Mouse (Mus musculus) neural tube, embryonic 11.5 days (tissue): ENCODE measurements around the gene Glis2. TPM values are rescaled to one million over a fixed set of nuclear protein-coding genes. Genes with fewer than 3 reads are reported as not detected.

Experiments used
- ATAC-seq: fragments of 200-750 bp; cut with Nextera tagmentation; 2 replicates; pipeline ENCODE4 v1.8.0; 2017; ENCODE audit warnings: moderate number of reproducible peaks, mild to moderate bottlenecking, moderate TSS enrichment, moderate library complexity; ENCODE audit not compliant: insufficient read depth, low FRiP score, low TSS enrichment
- DNase-seq: peaks from one replicate; pipeline ENCODE4 v3.0.0-alpha.2; 2015; ENCODE audit warnings: low spot score
- H3K27ac ChIP-seq: fragments of 300-500 bp; sonication (generic); 2 replicates; pipeline ENCODE4 v1.5.1; 2014; ENCODE audit warnings: low read depth, mild to moderate bottlenecking, low read length
- H3K27me3 ChIP-seq: fragments of 300-500 bp; sonication (generic); 2 replicates; pipeline ENCODE4 v1.6.1; 2014; ENCODE audit warnings: mild to moderate bottlenecking, low read length, mixed read lengths; ENCODE audit not compliant: control insufficient read depth, insufficient read depth
- H3K36me3 ChIP-seq: fragments of 300-500 bp; sonication (generic); 2 replicates; pipeline ENCODE4 v1.6.1; 2014; ENCODE audit warnings: mild to moderate bottlenecking, low read length, moderate library complexity, mixed read lengths; ENCODE audit not compliant: control insufficient read depth, insufficient read depth
- H3K4me1 ChIP-seq: fragments of 300-500 bp; sonication (generic); 2 replicates; pipeline ENCODE4 v1.6.1; 2014; ENCODE audit warnings: low read length, mixed read lengths; ENCODE audit not compliant: control insufficient read depth, insufficient read depth
- H3K4me2 ChIP-seq: fragments of 300-500 bp; sonication (generic); 2 replicates; pipeline ENCODE4 v1.6.1; 2014; ENCODE audit warnings: low read depth, mild to moderate bottlenecking, moderate library complexity
- H3K4me3 ChIP-seq: fragments of 300-500 bp; sonication (generic); 2 replicates; pipeline ENCODE4 v1.5.1; 2014; ENCODE audit warnings: low read depth, low read length
- H3K9ac ChIP-seq: fragments of 300-500 bp; sonication (generic); 2 replicates; pipeline ENCODE4 v1.6.1; 2014; ENCODE audit warnings: mild to moderate bottlenecking, low read length
- H3K9me3 ChIP-seq: fragments of 300-500 bp; sonication (generic); 2 replicates; pipeline ENCODE4 v1.6.1; 2016; ENCODE audit warnings: low read length; ENCODE audit not compliant: control insufficient read depth
- WGBS: fragments of 180-500 bp; shearing (Covaris S2); extraction: QIAGEN DNeasy Blood & Tissue Kit; methylation state at CpG from one replicate; pipeline ENCODE4 v1.1.7; 2014; 5-methylcytosine and 5-hydroxymethylcytosine counted together
- polyA plus RNA-seq: library from polyadenylated mRNA; unstranded; fragments of >200 nt; fragmentation: Nextera tagmentation; extraction: Ambion mirVana; gene quantifications from 2 replicates; pipeline ENCODE4 v1.2.1, GENCODE M21; 2014

Glis2 gene
- polyA plus RNA-seq, 1 experiment from 2014 or later, result 37.0 TPM

- H3K4me3 ChIP-seq, result no peak overlapping the region
- H3K9ac ChIP-seq, result no peak overlapping the region
- no peaks in the 10 kb centered on the region for H3K9me3 ChIP-seq
- DNase-seq (no peak), ATAC-seq (no peak)
- 96% methylated on average over 1 of the region's 1 CpGs for WGBS
- no peak overlapping the region for H3K4me2 ChIP-seq
- H3K27ac ChIP-seq, result no peak overlapping the region
- no peaks in the 10 kb centered on the region for H3K27me3 ChIP-seq
- H3K4me1 ChIP-seq, result peaks cover 17% of the 10 kb centered on the region; the same call in 1 of the 2 replicates
- H3K36me3 ChIP-seq, result no peaks in the 10 kb centered on the region
Observed at GRCm38 (mm10) chr16:4555555-4555954, 39.0 kb upstream of the Glis2 start.

DNA sequence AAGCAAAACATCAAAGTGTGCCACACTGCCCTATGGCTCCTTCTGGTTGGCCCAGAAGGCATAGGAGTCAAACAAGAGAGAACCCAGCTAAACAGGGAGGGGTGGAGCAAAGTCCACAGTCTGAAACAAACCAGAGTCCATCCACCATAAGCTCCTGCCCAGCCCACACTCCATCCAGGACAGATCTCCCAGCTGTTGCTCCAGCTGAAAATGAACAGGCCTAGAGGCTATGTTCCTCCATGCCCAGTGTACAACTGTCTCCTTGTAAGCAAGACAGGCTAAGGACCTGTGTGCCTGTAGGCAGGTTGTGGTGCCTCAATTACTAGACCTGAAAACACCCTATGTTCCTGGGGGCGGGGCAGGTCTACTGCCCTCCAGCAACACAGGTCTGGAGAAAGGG lies 37.4 kb upstream of the Glis2 start:
- Histone ChIP-seq H3K4me1 (peaks cover 17% of the 10 kb centered on the region; the same call in 1 of the 2 replicates), H3K36me3 (no peaks in the 10 kb centered on the region), H3K4me3 (peak overlapping the region; percentile 80), H3K4me2 (peak overlapping the region; percentile 92), H3K27ac (no peak overlapping the region), H3K9me3 (no peaks in the 10 kb centered on the region), H3K27me3 (no peaks in the 10 kb centered on the region), H3K9ac (no peak overlapping the region; the same call in 1 of the 2 replicates)
- 44% methylated on average over 1 of the region's 1 CpGs for WGBS
- no peak for ATAC-seq
- DNase-seq, result no peak

DNA sequence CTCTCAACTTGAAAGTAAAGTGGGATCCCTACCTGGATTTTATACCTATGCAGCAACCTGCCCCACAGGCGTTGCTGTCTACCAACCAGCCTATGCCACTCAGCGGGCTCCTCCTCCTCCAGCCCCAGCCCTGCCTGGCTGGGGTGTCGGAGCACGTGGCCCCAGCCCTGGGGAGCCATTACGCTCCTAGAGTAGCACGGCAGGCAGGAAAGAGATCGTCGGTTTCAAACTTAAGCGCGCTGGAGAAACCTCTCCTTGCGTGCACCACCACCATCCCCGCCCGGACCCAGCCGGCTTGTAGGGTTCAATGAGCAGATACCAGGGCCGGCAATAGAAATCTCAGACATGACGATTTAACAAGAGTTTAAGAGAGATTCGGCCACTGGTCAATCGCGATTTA lies 36.6 kb upstream of the Glis2 start:
- peaks cover 12% of the 10 kb centered on the region; the same call in 1 of the 2 replicates for H3K4me1 ChIP-seq
- H3K4me2 ChIP-seq, result peak overlapping the region; percentile 92
- peak overlapping the region; percentile 86 for H3K9ac ChIP-seq
- under 1% methylated on average over 19 of the region's 19 CpGs for WGBS
- H3K36me3 ChIP-seq, result no peaks in the 10 kb centered on the region
- peak; percentile 35 for ATAC-seq
- peak overlapping the region; percentile 80 for H3K4me3 ChIP-seq
- H3K27me3 ChIP-seq, result no peaks in the 10 kb centered on the region
- peak; percentile 67 for DNase-seq
- H3K27ac ChIP-seq, result peak overlapping the region; percentile 80
- H3K9me3 ChIP-seq, result no peaks in the 10 kb centered on the region

GRCm38 (mm10) chr16:4558384-4558979 lies 36.0 kb upstream of the Glis2 start:
- Histone ChIP-seq H3K4me1 (peaks cover 12% of the 10 kb centered on the region; the same call in 1 of the 2 replicates), H3K9ac (peak overlapping the region; percentile 86), H3K27ac (peak overlapping the region; percentile 80), H3K4me2 (peak overlapping the region; percentile 92), H3K9me3 (no peaks in the 10 kb centered on the region), H3K36me3 (no peaks in the 10 kb centered on the region), H3K4me3 (peak overlapping the region; percentile 80), H3K27me3 (no peaks in the 10 kb centered on the region)
- WGBS, result under 1% methylated on average over 38 of the region's 38 CpGs
- DNase-seq, result peak; percentile 92
- ATAC-seq, result peak; percentile 90

- H3K4me1 ChIP-seq, result peaks cover 12% of the 10 kb centered on the region; the same call in 1 of the 2 replicates
- peak; percentile 53 for ATAC-seq
- WGBS, result under 1% methylated on average over 43 of the region's 43 CpGs
- H3K27me3 ChIP-seq, result no peaks in the 10 kb centered on the region
- peak overlapping the region; percentile 80 for H3K27ac ChIP-seq
- DNase-seq, result peak; percentile 76
- no peaks in the 10 kb centered on the region for H3K36me3 ChIP-seq
- peak overlapping the region; percentile 86 for H3K9ac ChIP-seq
- H3K4me2 ChIP-seq, result peak overlapping the region; percentile 92
- peak overlapping the region; percentile 80 for H3K4me3 ChIP-seq
- H3K9me3 ChIP-seq, result no peaks in the 10 kb centered on the region
Observed at GRCm38 (mm10) chr16:4558980-4559631, 35.4 kb upstream of the Glis2 start.

DNA sequence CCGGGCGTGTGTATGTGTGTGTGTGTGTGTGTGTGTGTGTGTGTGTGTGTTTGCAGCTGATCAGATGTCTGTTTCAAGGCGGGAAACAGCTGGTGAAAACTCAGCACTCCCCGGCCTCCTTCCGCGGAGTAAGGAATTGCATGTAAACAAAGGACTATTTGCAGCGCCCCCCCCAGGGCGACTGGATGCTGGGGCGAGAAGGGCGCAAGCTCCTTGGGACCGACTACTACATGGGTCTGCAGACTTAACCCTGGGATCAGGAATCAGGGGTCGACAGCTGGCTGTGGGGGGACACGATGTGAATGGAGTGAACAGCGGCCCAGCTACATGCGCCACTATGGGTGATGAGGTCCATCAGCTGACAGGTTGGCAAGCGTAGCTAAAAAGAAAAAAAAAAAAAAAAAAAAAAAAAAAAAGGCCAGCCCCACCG lies 34.8 kb upstream of the Glis2 start, which contains the start of gene Tfap4:
Gene Tfap4, minus strand, starts transcription at position 140 of the 430 bp plus-strand sequence.
- Histone ChIP-seq H3K27me3 (no peaks in the 10 kb centered on the region), H3K27ac (peak within 1 kb of the TSS; percentile 80), H3K9ac (peak within 1 kb of the TSS; percentile 86), H3K4me2 (peak within 1 kb of the TSS; percentile 92), H3K4me1 (peaks cover 12% of the 10 kb centered on the region; the same call in 1 of the 2 replicates), H3K9me3 (no peaks in the 10 kb centered on the region), H3K4me3 (peak within 1 kb of the TSS; percentile 80), H3K36me3 (no peaks in the 10 kb centered on the region)
- DNase-seq, result peak; percentile 91
- peak; percentile 42 for ATAC-seq
- under 1% methylated on average over 16 of the region's 17 CpGs for WGBS

DNA sequence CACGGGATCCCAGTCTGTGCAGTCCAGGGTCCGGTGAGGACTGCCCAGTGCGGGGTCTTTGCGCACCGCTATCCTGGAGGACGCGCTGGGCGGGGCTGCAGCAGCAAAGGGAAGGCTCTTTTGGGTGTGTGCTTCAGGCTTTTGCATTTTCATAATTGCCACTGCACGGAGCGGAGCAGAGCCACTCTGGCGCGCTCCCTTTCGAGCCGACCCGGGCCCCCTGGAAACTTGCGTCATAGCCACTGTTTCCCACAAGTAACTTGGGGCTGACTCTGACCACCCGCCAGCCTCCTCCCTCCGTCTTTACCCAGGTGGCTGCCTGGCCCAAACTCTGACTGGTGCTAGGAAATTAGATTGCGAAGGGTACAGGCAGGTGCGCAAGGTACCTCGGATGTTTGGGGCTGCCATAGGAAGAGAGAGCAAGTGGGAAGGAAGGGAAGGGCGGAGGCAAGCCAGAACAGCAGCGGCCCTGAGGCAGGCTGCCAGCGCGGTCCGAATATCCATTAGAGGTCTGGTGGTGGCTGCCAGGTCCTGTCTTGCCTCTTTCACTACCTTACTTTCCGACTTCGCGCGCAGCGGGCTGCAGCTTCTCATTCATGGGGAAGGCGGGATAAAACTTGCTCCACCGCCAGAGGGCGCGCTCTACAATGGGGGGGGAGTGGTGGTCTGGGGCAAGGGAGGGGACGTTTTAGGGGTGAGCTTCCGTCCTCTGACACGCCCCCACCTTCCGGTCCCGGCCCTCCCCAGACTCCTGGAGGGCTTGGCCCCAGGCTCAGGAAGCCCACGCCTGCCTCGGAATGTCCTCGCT lies 34.2 kb upstream of the Glis2 start:
- no peaks in the 10 kb centered on the region for H3K36me3 ChIP-seq
- peak; percentile 51 for ATAC-seq

GRCm38 (mm10) chr16:4567912-4568311 lies 26.6 kb upstream of the Glis2 start:
- H3K9ac ChIP-seq, result no peak overlapping the region
- no peaks in the 10 kb centered on the region for H3K27me3 ChIP-seq
- H3K27ac ChIP-seq, result no peak overlapping the region
- no peak overlapping the region for H3K4me2 ChIP-seq
- DNase-seq (peak; percentile 90), ATAC-seq (peak; percentile 71)
- no peak overlapping the region for H3K4me3 ChIP-seq
- no peaks in the 10 kb centered on the region for H3K9me3 ChIP-seq
- H3K4me1 ChIP-seq, result no peaks in the 10 kb centered on the region
- WGBS, result 18% methylated on average over 4 of the region's 4 CpGs
- no peaks in the 10 kb centered on the region for H3K36me3 ChIP-seq

More for the DNA sequence above, 34.2 kb upstream of the Glis2 start:
- H3K27ac ChIP-seq, result peak overlapping the region; percentile 80; the same call in 1 of the 2 replicates
- H3K4me2 ChIP-seq, result peak overlapping the region; percentile 92
- DNase-seq, result peak; percentile 62
- 2% methylated on average over 42 of the region's 43 CpGs for WGBS
- peaks cover 12% of the 10 kb centered on the region; the same call in 1 of the 2 replicates for H3K4me1 ChIP-seq
- H3K9ac ChIP-seq, result peak overlapping the region; percentile 86
- no peaks in the 10 kb centered on the region for H3K9me3 ChIP-seq
- H3K27me3 ChIP-seq, result no peaks in the 10 kb centered on the region
- peak overlapping the region; percentile 80 for H3K4me3 ChIP-seq
